Mouse (Mus musculus): ENCODE results near the gene Dock2. TPM values are rescaled to one million over a fixed set of nuclear protein-coding genes. Genes with fewer than 3 reads are reported as not detected.

Gene Dock2
- 632 TPM for polyA plus RNA-seq (2017; shearing (Covaris generic))

GRCm38 (mm10) chr11:34783587-34784043, at the start of gene Dock2:
Gene Dock2 (minus strand): TSS chr11:34783892.

GRCm38 (mm10) chr11:34314534-34315379, 468.9 kb downstream of the Dock2 start, which contains the start of gene Fam196b:
Gene Fam196b (plus strand): TSS chr11:34314822.

GRCm38 (mm10) chr11:34207989-34208388, 575.7 kb downstream of the Dock2 start, which contains the start of gene Foxi1:
Gene Foxi1 (minus strand): TSS chr11:34208089.

Other genes starting within 250 kb of the Dock2 start
- gene Spdl1, start 49.7 kb upstream of the Dock2 start, polyA plus RNA-seq (2017; shearing (Covaris generic)), result 3.8 TPM

Measured in activated CD4-positive, CD25-positive, alpha-beta regulatory T cell, adult 9 weeks (primary cell).